Mouse (Mus musculus) embryonic facial prominence, embryonic 14.5 days (tissue): ENCODE measurements around the gene Golt1b. TPM values are rescaled to one million over a fixed set of nuclear protein-coding genes. Genes with fewer than 3 reads are reported as not detected.

Experiments used
- ATAC-seq: fragments of 200-750 bp; cut with Nextera tagmentation; 2 replicates; pipeline ENCODE4 v1.8.0; 2017; ENCODE audit warnings: low read depth, moderate number of reproducible peaks, moderate TSS enrichment
- DNase-seq: peaks from one replicate; pipeline ENCODE4 v3.0.0-alpha.2; 2015; ENCODE audit warnings: low spot score
- H3K27ac ChIP-seq: fragments of 300-500 bp; sonication (generic); replicated peaks from 2 replicates; pipeline ENCODE4 v1.5.1; 2014; ENCODE audit warnings: low read depth, mild to moderate bottlenecking, low read length, moderate library complexity
- H3K27me3 ChIP-seq: fragments of 300-500 bp; sonication (generic); replicated peaks from 2 replicates; pipeline ENCODE4 v1.6.1; 2014; ENCODE audit warnings: low read length; ENCODE audit not compliant: control insufficient read depth, insufficient read depth
- H3K36me3 ChIP-seq: fragments of 300-500 bp; sonication (generic); 2 replicates; pipeline ENCODE4 v1.6.1; 2014; ENCODE audit warnings: low read length, mixed read lengths; ENCODE audit not compliant: control insufficient read depth, insufficient read depth
- H3K4me1 ChIP-seq: fragments of 300-500 bp; sonication (generic); 2 replicates; pipeline ENCODE4 v1.6.1; 2014; ENCODE audit warnings: antibody characterized with exemption, low read length; ENCODE audit not compliant: control insufficient read depth, insufficient read depth
- H3K4me2 ChIP-seq: fragments of 300-500 bp; sonication (generic); 2 replicates; pipeline ENCODE4 v1.6.1; 2014; ENCODE audit warnings: low read depth, mild to moderate bottlenecking, low read length, moderate library complexity, mixed read lengths
- H3K4me3 ChIP-seq: fragments of 300-500 bp; sonication (generic); 2 replicates; pipeline ENCODE4 v1.5.1; 2014; ENCODE audit warnings: low read depth, mild to moderate bottlenecking, low read length
- H3K9ac ChIP-seq: fragments of 300-500 bp; sonication (generic); 2 replicates; pipeline ENCODE4 v1.6.1; 2014; ENCODE audit warnings: low read depth, mild to moderate bottlenecking, low read length, moderate library complexity, mixed read lengths
- H3K9me3 ChIP-seq: fragments of 300-500 bp; sonication (generic); 2 replicates; pipeline ENCODE4 v1.6.1; 2016; ENCODE audit warnings: low read length; ENCODE audit not compliant: control insufficient read depth
- WGBS: fragments of 180-500 bp; shearing (Covaris S2); extraction: QIAGEN DNeasy Blood & Tissue Kit; methylation state at CpG from one replicate; pipeline ENCODE4 v1.1.7; 2014; 5-methylcytosine and 5-hydroxymethylcytosine counted together
- polyA plus RNA-seq: library from polyadenylated mRNA; unstranded; fragments of >200 nt; fragmentation: Nextera tagmentation; extraction: Ambion mirVana; gene quantifications from 2 replicates; pipeline ENCODE4 v1.2.1, GENCODE M21; 2014

The Golt1b gene
- polyA plus RNA-seq, 1 experiment from 2014 or later: 133 TPM

DNA sequence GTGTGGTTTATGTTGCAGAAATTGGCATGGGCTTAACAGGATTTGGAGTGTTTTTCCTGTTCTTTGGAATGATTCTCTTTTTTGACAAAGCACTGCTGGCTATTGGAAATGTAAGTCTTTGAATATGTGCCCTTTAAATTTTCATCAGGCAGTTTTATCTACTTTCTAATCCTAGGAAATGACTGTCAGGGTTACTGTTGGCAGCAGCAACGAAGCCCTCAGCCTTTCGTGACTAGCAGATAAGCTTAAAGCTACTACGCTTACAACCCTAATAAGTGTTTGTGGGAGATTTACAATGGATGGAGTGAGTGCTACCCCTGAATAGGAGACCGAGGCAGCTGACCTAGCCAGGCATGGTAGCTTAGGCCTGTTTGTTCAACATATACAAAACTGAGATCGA is 5.3 kb downstream of the Golt1b start:
- ATAC-seq (no peak), DNase-seq (no peak)
- Histone ChIP-seq H3K4me1 (peaks cover 7% of the 10 kb centered on the region; the same call in 1 of the 2 replicates), H3K4me3 (no peak overlapping the region), H3K27ac (no peak overlapping the region), H3K27me3 (no peaks in the 10 kb centered on the region), H3K4me2 (no peak overlapping the region), H3K9me3 (no peaks in the 10 kb centered on the region), H3K9ac (no peak overlapping the region), H3K36me3 (peaks cover 41% of the 10 kb centered on the region)
- 89% methylated on average over 5 of the region's 5 CpGs for WGBS

DNA sequence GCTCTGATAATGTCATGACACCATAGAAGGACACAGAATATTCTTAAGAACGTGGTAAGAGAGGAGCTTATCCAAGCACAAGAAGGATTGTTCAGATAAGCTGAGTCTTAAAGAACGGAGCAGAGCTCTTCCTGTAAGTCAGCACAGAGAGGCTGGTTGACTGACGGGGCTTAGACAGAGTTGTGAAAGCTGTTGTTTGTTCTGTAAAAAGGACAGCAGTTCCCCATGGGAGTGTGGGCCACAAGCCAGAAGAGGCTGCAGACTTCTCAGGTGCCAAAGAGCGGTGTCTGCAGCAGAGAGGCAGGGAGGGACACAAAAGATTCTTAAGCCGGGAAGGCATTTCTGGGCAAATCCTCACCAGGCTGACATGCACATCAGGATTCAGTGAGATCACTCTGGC is 7.6 kb downstream of the Golt1b start:
- H3K9me3 ChIP-seq: no peaks in the 10 kb centered on the region
- no peaks in the 10 kb centered on the region for H3K27me3 ChIP-seq
- no peak overlapping the region for H3K4me2 ChIP-seq
- ATAC-seq (peak; percentile 83), DNase-seq (peak; percentile 36)
- peaks cover 41% of the 10 kb centered on the region for H3K36me3 ChIP-seq
- H3K9ac ChIP-seq: no peak overlapping the region
- no peaks in the 10 kb centered on the region for H3K4me1 ChIP-seq
- 85% methylated on average over 5 of the region's 5 CpGs for WGBS
- no peak overlapping the region for H3K4me3 ChIP-seq
- no peak overlapping the region for H3K27ac ChIP-seq

DNA sequence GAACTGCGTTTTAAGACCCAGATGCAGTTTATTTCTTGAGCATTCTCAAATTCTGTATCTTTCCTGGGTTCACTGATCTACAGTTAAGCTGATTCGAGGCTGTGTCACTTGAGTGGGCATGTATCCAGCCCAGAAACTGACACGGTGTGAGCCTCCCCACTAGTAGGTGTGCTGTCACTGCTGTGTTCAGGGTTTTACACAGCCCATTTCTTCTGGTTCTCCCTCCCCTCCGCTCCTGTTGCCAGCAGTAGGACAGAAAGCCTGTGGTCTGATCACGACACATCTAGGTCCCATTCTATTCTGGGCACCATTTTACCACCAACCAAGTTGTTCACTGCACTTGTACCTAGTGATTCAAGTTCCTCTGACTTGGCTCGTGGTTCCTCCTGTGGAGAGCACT is 8.7 kb downstream of the Golt1b start:
- no peaks in the 10 kb centered on the region for H3K4me1 ChIP-seq
- ATAC-seq: no peak
- H3K27ac ChIP-seq: no peak overlapping the region
- H3K4me2 ChIP-seq: no peak overlapping the region
- H3K4me3 ChIP-seq: no peak overlapping the region
- no peaks in the 10 kb centered on the region for H3K27me3 ChIP-seq
- WGBS: 94% methylated on average over 6 of the region's 6 CpGs
- no peaks in the 10 kb centered on the region for H3K9me3 ChIP-seq
- peaks cover 49% of the 10 kb centered on the region for H3K36me3 ChIP-seq
- DNase-seq: no peak
- no peak overlapping the region for H3K9ac ChIP-seq

DNA sequence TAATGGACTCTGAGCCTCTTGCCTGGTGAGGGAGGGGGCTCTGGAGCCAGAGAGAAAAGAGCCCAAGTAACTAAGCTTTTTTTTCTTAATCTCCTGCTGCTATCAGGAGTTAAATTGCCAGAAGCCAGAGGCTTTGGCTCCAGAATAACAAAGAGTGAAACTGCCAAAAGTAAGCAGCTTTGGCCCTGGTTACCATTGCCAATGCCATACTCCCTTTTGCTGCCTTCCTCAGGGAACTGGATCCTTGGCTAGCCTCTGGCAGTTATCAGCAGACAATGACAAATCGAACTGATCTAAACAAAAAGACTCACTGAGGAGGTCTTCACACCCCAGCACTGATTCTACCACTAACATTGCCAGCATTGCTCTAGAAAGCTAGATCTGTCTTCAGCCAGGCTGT is 24.1 kb downstream of the Golt1b start:
- peaks cover 31% of the 10 kb centered on the region for H3K27me3 ChIP-seq
- H3K27ac ChIP-seq: no peak overlapping the region
- no peaks in the 10 kb centered on the region for H3K9me3 ChIP-seq
- no peak for ATAC-seq
- no peak overlapping the region for H3K4me3 ChIP-seq
- WGBS: 14% methylated on average over 1 of the region's 1 CpGs
- peaks cover 4% of the 10 kb centered on the region; the same call in 1 of the 2 replicates for H3K4me1 ChIP-seq
- no peak for DNase-seq
- H3K36me3 ChIP-seq: no peaks in the 10 kb centered on the region
- H3K4me2 ChIP-seq: no peak overlapping the region
- H3K9ac ChIP-seq: no peak overlapping the region

DNA sequence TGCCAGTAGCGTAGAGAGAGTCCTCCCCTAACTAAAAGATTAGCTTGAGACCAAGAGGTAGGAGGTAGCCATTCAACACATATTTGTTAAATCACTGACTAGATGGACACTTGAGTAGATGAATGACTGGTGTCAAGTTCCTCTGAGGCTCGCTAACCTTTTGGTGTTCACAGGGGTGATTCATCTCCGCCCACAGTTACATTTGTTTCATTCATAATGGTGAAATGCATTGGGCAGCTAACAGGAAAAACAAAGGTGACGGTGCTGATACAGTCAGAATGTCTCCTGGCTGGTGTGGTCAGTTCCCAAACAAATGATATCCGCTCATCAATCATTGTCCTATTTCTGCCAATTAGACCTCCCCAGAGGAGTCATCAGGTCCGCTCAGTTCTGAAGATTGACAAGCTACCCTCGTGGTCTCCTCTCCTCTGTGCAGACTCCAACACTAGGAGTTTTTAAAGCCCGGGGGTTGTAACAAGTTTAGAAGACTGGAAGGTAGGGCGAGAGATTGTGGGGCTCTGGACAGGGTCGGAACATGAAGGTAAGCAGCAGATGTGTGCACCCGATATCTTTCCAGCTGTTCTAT is 26.0 kb downstream of the Golt1b start, which contains the start of gene Spx:
TSS of gene Spx (plus strand) at position 536 of the 586 bp plus-strand sequence.
- ATAC-seq: no peak
- Histone ChIP-seq H3K36me3 (no peaks in the 10 kb centered on the region), H3K9ac (peak within 1 kb of the TSS; percentile 52; the same call in 1 of the 2 replicates), H3K9me3 (no peaks in the 10 kb centered on the region), H3K4me1 (peaks cover 4% of the 10 kb centered on the region; the same call in 1 of the 2 replicates), H3K27ac (no peak within 1 kb of the TSS), H3K4me3 (peak within 1 kb of the TSS; percentile 34; the same call in 1 of the 2 replicates), H3K27me3 (peaks cover 31% of the 10 kb centered on the region), H3K4me2 (no peak within 1 kb of the TSS)
- no peak for DNase-seq
- WGBS: 67% methylated on average over 11 of the region's 11 CpGs

DNA sequence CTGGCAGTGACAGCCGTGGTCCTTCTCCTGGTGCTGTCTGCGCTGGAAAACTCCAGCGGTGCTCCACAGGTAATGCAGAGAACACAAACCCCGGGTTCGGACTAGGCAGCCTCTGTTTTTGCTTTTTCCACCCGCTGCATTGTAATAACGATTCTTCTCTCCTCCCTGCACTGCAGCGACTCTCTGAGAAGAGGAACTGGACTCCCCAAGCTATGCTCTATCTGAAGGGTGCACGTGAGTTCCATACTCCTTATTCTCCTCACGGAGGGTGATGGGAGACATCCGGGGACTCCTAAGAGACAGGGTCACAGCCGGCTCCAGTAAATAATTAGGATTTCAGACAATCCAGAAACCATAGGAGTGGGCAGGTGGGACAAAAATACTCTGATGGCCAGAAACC is 26.8 kb downstream of the Golt1b start:
- peaks cover 31% of the 10 kb centered on the region for H3K27me3 ChIP-seq
- ATAC-seq (no peak), DNase-seq (no peak)
- no peaks in the 10 kb centered on the region for H3K9me3 ChIP-seq
- 12% methylated on average over 12 of the region's 12 CpGs for WGBS
- H3K36me3 ChIP-seq: no peaks in the 10 kb centered on the region
- H3K4me2 ChIP-seq: no peak overlapping the region
- no peak overlapping the region for H3K27ac ChIP-seq
- no peak overlapping the region for H3K4me3 ChIP-seq
- peaks cover 4% of the 10 kb centered on the region; the same call in 1 of the 2 replicates for H3K4me1 ChIP-seq
- no peak overlapping the region for H3K9ac ChIP-seq

DNA sequence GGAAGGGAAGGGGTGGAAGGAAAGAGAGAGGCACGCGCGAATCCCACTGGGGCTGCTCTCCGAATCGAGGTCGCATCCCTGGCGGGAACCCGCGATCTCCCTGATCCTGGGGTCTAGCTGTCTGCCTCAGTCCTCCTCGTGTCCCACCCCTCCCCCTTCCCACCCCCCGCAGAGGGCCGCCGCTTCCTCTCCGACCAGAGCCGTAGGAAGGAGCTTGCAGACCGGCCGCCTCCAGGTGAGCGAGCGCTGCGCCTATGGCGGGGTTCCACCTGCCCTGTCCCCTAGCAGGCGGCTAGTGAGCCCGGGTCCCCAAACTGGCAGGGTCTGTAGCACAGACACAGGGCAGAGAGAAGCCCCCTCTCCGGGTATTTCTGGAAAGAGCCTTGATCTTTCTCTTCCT is 27.6 kb downstream of the Golt1b start:
- Histone ChIP-seq H3K4me3 (peak overlapping the region; percentile 34), H3K4me2 (peak overlapping the region; percentile 60), H3K27ac (no peak overlapping the region), H3K36me3 (no peaks in the 10 kb centered on the region), H3K4me1 (peaks cover 4% of the 10 kb centered on the region; the same call in 1 of the 2 replicates), H3K27me3 (peaks cover 31% of the 10 kb centered on the region), H3K9me3 (no peaks in the 10 kb centered on the region), H3K9ac (peak overlapping the region; percentile 52)
- DNase-seq (no peak), ATAC-seq (no peak)
- WGBS: 2% methylated on average over 20 of the region's 24 CpGs

DNA sequence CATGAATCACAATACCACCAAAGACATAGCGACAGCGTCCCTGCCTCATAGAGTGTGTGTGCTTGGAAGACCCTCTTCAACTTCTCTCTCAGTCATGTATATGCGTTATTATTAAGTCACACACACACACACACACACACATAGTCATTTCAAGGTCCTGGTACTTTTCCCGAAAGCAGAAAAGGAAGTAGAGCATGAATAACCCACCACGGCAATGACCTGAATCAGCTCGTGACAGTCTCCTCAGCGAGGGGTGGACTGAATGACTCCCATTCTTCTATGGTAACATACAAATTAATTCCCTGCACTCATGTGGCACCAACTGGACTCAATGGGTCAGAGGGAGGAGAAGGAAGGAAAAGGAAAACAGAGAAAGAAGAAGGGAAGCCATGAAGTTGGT is 38.0 kb downstream of the Golt1b start:
- H3K36me3 ChIP-seq: no peaks in the 10 kb centered on the region
- H3K4me3 ChIP-seq: no peak overlapping the region
- no peak for ATAC-seq
- no peaks in the 10 kb centered on the region for H3K9me3 ChIP-seq
- no peak overlapping the region for H3K4me2 ChIP-seq
- no peaks in the 10 kb centered on the region for H3K27me3 ChIP-seq
- WGBS: 80% methylated on average over 7 of the region's 7 CpGs
- no peak overlapping the region for H3K9ac ChIP-seq
- H3K27ac ChIP-seq: no peak overlapping the region
- H3K4me1 ChIP-seq: no peaks in the 10 kb centered on the region
- DNase-seq: no peak

DNA sequence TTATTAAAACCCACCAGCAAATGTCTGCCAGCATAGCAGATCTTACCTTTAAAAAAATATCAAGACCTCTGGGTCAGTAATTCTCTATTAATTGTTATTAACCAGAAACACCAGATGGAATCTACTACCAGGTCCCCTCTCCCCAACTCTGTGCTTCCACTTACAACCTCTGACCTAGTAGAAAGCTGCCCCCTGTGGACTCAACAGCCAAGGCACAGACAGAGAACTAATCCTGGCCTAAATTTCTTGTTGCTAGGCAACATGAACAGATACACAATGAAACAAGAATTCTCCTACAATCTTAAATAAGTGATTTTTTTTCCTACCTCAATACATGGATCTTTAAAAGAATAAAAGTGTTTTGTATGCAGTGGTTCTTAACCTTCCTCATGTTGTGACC is 42.1 kb downstream of the Golt1b start:
- no peak for DNase-seq

More for the DNA sequence above, 42.1 kb downstream of the Golt1b start:
- H3K4me3 ChIP-seq: no peak overlapping the region
- no peak for ATAC-seq
- no peaks in the 10 kb centered on the region for H3K4me1 ChIP-seq
- no peak overlapping the region for H3K4me2 ChIP-seq
- H3K27ac ChIP-seq: no peak overlapping the region
- H3K9me3 ChIP-seq: no peaks in the 10 kb centered on the region
- H3K36me3 ChIP-seq: no peaks in the 10 kb centered on the region
- H3K27me3 ChIP-seq: no peaks in the 10 kb centered on the region
- H3K9ac ChIP-seq: no peak overlapping the region
